Mouse (Mus musculus) kidney, adult 2 months (tissue): ENCODE data around the gene Fcgr2b.

Experiments
- CTCF ChIP-seq: fragments of 200-500 bp; conservative IDR thresholded peaks from 2 replicates; pipeline ENCODE4 v1.5.1; 2011; ENCODE audit warnings: low read depth, mild to moderate bottlenecking, control low read depth, low read length, moderate library complexity, mixed read lengths; ENCODE audit not compliant: insufficient read depth, insufficient read length
- POLR2A ChIP-seq: fragments of 200-500 bp; IDR thresholded peaks from one replicate; pipeline ENCODE4 v1.6.1; 2011; ENCODE audit warnings: low read depth, low read length, control low read depth

GRCm38 (mm10) chr1:170974736-170975135, 1.6 kb downstream of the Fcgr2b start:
- no peak for TF ChIP-seq CTCF
- no peak for TF ChIP-seq POLR2A
